Mouse (Mus musculus) stomach, embryonic 14.5 days (tissue): ENCODE results near the gene Scg5. TPM values are rescaled to one million over a fixed set of nuclear protein-coding genes. Genes with fewer than 3 reads are reported as not detected.

ENCODE experiments used
- ATAC-seq: fragments of 200-750 bp; cut with Nextera tagmentation; 2 replicates; pipeline ENCODE4 v1.8.0; 2017; ENCODE audit warnings: low read depth, moderate TSS enrichment; ENCODE audit not compliant: insufficient number of reproducible peaks, insufficient read depth, low FRiP score
- H3K27ac ChIP-seq: fragments of 300-500 bp; sonication (generic); 2 replicates; pipeline ENCODE4 v1.5.1; 2014; ENCODE audit warnings: mild to moderate bottlenecking, low read length, moderate library complexity, mixed read lengths
- H3K27me3 ChIP-seq: fragments of 300-500 bp; sonication (generic); 2 replicates; pipeline ENCODE4 v1.6.1; 2014; ENCODE audit warnings: low read length, control low read depth, mixed read lengths; ENCODE audit not compliant: control insufficient read depth, insufficient read depth
- H3K36me3 ChIP-seq: fragments of 300-500 bp; sonication (generic); 2 replicates; pipeline ENCODE4 v1.6.1; 2014; ENCODE audit warnings: mild to moderate bottlenecking, control low read depth, low read length, moderate library complexity, mixed read lengths; ENCODE audit not compliant: control insufficient read depth, insufficient read depth
- H3K4me1 ChIP-seq: fragments of 300-500 bp; sonication (generic); 2 replicates; pipeline ENCODE4 v1.6.1; 2014; ENCODE audit warnings: low read length, control low read depth, mixed read lengths; ENCODE audit not compliant: control insufficient read depth, insufficient read depth
- H3K4me2 ChIP-seq: fragments of 300-500 bp; sonication (generic); replicated peaks from 2 replicates; pipeline ENCODE4 v1.6.1; 2014; ENCODE audit warnings: low read depth, low read length, control low read depth
- H3K4me3 ChIP-seq: fragments of 300-500 bp; sonication (generic); 2 replicates; pipeline ENCODE4 v1.5.1; 2014; ENCODE audit warnings: low read depth, low read length, control low read depth
- H3K9ac ChIP-seq: fragments of 300-500 bp; sonication (generic); replicated peaks from 2 replicates; pipeline ENCODE4 v1.6.1; 2014; ENCODE audit warnings: low read depth, mild to moderate bottlenecking, control low read depth, low read length, moderate library complexity, mixed read lengths
- H3K9me3 ChIP-seq: fragments of 300-500 bp; sonication (generic); 2 replicates; pipeline ENCODE4 v1.6.1; 2016; ENCODE audit warnings: low read depth, low read length, control low read depth; ENCODE audit not compliant: control insufficient read depth
- WGBS: fragments of 180-500 bp; shearing (Covaris S2); extraction: QIAGEN DNeasy Blood & Tissue Kit; methylation state at CpG from one replicate; pipeline ENCODE4 v1.1.7; 2014; 5-methylcytosine and 5-hydroxymethylcytosine counted together
- polyA plus RNA-seq: library from polyadenylated mRNA; unstranded; fragments of >200 nt; fragmentation: Nextera tagmentation; extraction: Ambion mirVana; gene quantifications from 2 replicates; pipeline ENCODE4 v1.2.1, GENCODE M21; 2014

Gene Scg5
- polyA plus RNA-seq, result 16.4 and 17.7 TPM in 2 replicates

DNA sequence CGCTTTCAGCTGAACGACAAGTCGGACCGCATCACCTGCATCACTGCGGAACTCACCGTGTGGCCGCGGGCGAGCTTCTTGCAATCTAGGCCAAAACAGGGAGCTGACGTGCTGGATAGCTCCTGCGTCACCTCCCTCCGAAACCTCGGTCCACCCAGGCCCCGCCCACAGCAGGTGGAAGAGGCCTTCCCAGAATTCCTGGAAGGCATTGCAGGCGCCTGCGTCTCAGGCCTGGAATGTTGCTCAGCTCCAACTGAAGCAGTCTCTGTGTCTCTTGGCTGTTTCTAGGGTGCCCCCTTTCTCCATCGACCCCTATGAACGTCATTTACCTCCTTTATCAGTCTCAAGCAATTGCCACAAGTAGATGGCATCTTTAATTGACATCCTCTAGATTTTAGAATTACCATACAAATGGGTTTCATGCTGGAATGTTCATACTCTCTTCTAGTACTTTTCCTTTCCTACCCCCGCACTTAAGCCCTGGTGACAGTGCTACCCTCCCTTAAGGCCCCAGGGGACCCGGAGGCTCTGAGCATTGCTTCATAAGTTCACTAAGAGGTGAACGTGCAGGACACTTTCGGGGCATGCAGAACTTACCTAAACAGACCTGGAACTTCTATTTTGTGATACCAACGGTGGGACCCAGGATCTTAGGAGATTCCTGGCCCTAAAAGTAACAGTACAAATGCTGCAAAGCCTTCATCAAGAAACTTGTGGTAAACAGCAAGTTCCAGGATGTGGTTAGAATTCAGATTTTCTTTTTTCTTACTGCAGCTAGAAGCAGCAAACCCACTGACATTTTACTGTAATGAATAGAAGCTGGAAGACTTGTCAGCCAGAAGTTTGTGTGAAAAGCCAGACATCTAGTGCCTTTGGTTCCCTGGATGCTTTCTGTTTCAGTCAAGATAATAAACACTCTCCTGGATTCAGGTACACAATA, at the start of gene Scg5:
TSS of gene Scg5 (minus strand) at position 179 of the 940 bp plus-strand sequence.
- no peak within 1 kb of the TSS; the same call in 1 of the 2 replicates for H3K27ac ChIP-seq
- no peaks in the 10 kb centered on the region for H3K4me1 ChIP-seq
- WGBS, result 8% methylated on average over 23 of the region's 23 CpGs
- H3K4me3 ChIP-seq, result peak within 1 kb of the TSS; percentile 21; the same call in 1 of the 2 replicates
- no peaks in the 10 kb centered on the region for H3K27me3 ChIP-seq
- ATAC-seq, result peak; percentile 87
- H3K4me2 ChIP-seq, result peak within 1 kb of the TSS; percentile 50
- no peak within 1 kb of the TSS for H3K9ac ChIP-seq
- no peaks in the 10 kb centered on the region for H3K9me3 ChIP-seq
- H3K36me3 ChIP-seq, result peaks cover 18% of the 10 kb centered on the region

DNA sequence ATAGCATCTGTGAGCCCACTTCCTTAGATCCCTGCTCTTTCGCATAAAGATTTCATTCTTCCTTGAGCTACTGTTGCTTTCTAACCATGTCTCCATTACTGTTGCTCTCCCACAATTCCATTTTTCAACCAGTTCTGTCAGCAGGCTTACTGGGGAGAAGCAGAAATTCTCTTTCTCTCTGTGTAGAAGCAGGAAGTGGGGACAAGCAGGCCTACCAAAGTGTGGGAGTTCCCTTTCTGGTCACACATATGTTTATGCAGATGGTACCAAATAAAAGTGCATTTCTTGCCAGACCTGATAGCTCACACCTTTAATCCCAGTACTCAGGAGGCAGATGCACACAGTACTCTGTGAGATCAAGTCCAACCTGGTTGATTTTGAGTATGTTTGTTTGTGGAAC, 41.2 kb upstream of the Scg5 start:
- Histone ChIP-seq H3K4me3 (no peak overlapping the region), H3K9ac (no peak overlapping the region), H3K9me3 (no peaks in the 10 kb centered on the region), H3K27me3 (no peaks in the 10 kb centered on the region), H3K4me1 (no peaks in the 10 kb centered on the region), H3K4me2 (no peak overlapping the region), H3K27ac (no peak overlapping the region), H3K36me3 (no peaks in the 10 kb centered on the region)
- ATAC-seq, result no peak
- WGBS, result 82% methylated on average over 1 of the region's 1 CpGs

DNA sequence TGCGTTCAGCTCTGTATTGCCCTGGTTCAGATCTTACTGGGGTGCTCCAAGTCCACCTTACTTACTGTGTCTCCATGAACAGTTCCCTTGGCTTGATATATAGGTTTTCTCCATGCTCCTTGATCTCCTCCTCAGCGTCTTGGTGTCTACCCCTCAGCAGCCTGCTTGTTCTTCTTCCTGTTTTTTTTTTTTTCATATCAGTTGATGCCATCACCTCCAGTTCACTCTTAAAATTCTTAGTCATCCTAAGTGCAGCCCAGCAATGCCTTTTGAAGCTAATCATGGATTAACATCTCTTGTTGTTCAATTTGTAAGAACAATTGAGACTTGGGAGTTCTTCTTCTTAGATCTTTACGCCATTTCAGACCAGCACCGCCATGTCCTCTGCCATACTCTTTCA, 39.5 kb upstream of the Scg5 start:
- Histone ChIP-seq H3K4me2 (no peak overlapping the region), H3K9me3 (no peaks in the 10 kb centered on the region), H3K9ac (no peak overlapping the region), H3K36me3 (no peaks in the 10 kb centered on the region), H3K4me3 (no peak overlapping the region), H3K27ac (no peak overlapping the region), H3K4me1 (no peaks in the 10 kb centered on the region), H3K27me3 (no peaks in the 10 kb centered on the region)
- WGBS, result 84% methylated on average over 4 of the region's 4 CpGs
- ATAC-seq, result no peak

DNA sequence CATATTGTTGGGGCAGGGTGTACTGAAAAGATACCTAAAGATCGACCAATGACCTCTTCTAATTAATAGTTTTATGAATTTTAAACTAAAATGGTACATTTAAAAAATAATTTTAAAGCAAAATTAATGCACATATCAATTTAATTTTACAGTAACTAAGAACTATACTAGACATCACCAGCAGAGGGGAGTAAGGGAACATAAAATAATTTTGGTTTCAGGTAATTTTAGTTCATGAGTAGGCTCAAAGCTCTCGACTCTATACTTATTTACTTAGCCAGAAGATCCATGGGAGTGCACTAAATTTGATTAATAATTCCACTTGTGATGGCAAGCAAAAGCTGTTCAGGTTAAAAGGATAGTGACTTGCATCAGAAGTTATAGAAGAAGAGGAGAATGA, 37.2 kb upstream of the Scg5 start:
- 27% methylated on average over 2 of the region's 2 CpGs for WGBS
- no peak for ATAC-seq

DNA sequence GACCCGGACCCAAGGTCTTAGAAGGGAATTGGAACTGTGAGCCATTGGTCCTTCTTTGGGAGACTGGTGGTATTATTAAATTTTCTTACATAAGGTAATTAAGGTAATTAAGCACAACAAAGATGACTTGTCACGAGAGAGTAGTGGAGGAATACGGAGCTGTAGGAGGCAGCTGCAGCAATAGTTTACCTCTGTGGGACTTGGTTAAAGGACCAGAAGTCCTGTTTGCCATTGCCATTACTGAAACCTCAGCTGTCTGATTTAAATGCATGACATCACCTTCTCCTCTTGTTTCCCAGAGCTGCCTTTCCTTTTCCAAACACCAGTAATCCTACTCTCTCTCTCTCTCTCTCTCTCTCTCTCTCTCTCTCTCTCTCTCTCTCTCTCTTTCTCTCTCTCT, 20.2 kb upstream of the Scg5 start:
- ATAC-seq, result peak; percentile 26; the same call in 1 of the 2 replicates
- Histone ChIP-seq H3K9ac (peak overlapping the region; percentile 61; the same call in 1 of the 2 replicates), H3K27me3 (no peaks in the 10 kb centered on the region), H3K4me2 (peak overlapping the region; percentile 76), H3K9me3 (no peaks in the 10 kb centered on the region), H3K27ac (peak overlapping the region; percentile 89; the same call in 1 of the 2 replicates), H3K4me3 (peak overlapping the region; percentile 91), H3K36me3 (peaks cover 7% of the 10 kb centered on the region; the same call in 1 of the 2 replicates), H3K4me1 (peaks cover 22% of the 10 kb centered on the region)
- WGBS, result 2% methylated on average over 3 of the region's 3 CpGs

More for the DNA sequence above, 37.2 kb upstream of the Scg5 start:
- H3K4me2 ChIP-seq, result no peak overlapping the region
- H3K27ac ChIP-seq, result no peak overlapping the region
- no peak overlapping the region for H3K4me3 ChIP-seq
- no peaks in the 10 kb centered on the region for H3K36me3 ChIP-seq
- no peaks in the 10 kb centered on the region for H3K27me3 ChIP-seq
- H3K9me3 ChIP-seq, result no peaks in the 10 kb centered on the region
- H3K9ac ChIP-seq, result no peak overlapping the region
- H3K4me1 ChIP-seq, result no peaks in the 10 kb centered on the region

DNA sequence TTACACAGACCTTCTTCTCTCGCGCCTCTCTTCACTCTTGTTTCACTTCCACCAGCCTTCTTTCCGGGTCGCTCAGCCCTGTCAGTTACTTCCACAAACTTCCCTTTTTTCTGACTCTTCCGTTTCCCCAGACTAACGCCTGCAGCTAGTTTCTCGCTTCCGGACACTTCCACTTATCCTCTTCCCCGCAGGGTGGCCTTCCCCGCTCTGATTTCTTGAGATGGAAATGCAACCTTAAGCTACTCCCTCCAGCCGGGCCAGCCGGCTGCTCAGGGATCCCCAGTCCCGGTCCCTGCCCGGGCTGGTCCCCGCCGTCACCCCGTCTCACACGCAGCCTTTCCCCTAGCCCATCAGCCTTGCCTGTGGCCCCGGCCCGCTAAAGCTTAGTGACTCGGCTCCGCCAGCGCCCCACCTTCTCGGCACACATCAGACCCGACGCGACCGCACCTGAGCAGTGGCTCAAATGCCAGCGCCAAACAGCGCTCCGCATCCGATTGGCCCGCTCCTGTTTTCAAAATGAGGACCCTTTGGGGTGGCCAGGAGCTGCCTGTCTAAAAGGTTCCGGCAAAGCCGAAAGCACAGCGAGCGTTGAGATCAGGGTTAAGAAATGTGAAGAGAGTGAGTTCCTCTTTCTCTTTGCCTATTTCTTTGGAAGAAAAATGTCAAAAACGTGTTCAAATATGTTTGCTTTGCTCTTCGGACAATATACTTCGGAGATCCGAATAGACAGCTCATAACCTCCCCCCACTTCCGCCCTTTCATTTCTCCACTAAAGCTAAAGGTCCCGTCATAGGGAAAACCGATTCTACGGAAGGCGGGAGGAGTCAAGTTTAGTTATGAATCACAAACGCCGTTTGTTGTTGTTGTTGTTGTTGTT, 19.6 kb upstream of the Scg5 start, which contains the start of gene Arhgap11a:
TSS of gene Arhgap11a (minus strand) at position 417 of the 877 bp plus-strand sequence.
- H3K9ac ChIP-seq, result peak within 1 kb of the TSS; percentile 61
- H3K27me3 ChIP-seq, result no peaks in the 10 kb centered on the region
- H3K36me3 ChIP-seq, result peaks cover 10% of the 10 kb centered on the region
- H3K4me2 ChIP-seq, result peak within 1 kb of the TSS; percentile 76
- peak; percentile 96 for ATAC-seq
- peak within 1 kb of the TSS; percentile 91 for H3K4me3 ChIP-seq
- WGBS, result under 1% methylated on average over 48 of the region's 48 CpGs
- H3K9me3 ChIP-seq, result no peaks in the 10 kb centered on the region
- peak within 1 kb of the TSS; percentile 89 for H3K27ac ChIP-seq
- H3K4me1 ChIP-seq, result peaks cover 22% of the 10 kb centered on the region

DNA sequence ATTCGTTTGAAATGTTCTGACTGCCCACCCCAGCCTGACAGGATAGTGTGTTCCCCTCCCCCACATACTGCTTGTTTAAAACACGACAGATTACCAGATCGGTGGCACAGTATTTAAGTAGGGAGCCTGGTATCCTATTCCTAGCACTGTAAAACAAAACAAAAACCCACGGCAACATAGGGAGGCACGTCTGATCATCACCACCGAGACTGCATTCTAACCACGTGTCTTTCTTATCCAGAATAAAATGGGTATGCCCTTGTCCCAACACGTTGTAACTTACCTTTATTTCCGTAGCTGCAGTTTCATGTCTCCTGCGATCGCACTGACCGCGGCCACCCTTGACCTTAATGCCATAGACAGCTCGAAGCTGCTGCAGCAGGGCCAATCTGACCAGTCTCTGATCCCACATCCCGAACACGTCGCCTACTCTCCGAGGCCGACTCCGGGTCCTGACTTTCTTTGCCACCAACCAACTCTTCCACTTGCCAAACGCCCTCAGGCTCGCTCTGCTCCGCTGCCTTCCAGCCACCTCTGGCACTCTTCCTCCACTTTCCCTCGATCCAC, 18.8 kb upstream of the Scg5 start:
- Histone ChIP-seq H3K9me3 (no peaks in the 10 kb centered on the region), H3K36me3 (peaks cover 10% of the 10 kb centered on the region), H3K4me2 (peak overlapping the region; percentile 76), H3K27me3 (no peaks in the 10 kb centered on the region), H3K4me1 (peaks cover 22% of the 10 kb centered on the region), H3K27ac (peak overlapping the region; percentile 89), H3K4me3 (peak overlapping the region; percentile 91), H3K9ac (peak overlapping the region; percentile 61)
- 1% methylated on average over 24 of the region's 24 CpGs for WGBS
- peak; percentile 15; the same call in 1 of the 2 replicates for ATAC-seq

DNA sequence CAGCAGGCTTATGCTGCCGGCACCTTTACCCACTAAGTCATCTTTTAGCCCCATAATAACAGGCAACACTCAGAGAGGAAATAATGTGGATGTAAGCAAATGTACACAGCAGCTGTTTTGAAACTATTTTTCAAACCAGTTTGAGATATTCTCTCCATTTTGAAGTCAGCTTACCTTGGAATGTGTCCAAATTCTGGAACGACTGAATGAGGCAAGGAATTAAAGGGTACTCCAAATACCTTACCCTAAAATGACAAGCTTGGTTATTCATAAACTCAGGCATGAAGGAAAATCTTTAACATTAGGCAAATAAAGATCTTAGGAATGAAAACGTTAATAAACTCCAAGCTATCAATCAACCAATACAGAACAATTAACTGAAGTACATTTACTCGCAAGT, 16.2 kb upstream of the Scg5 start:
- Histone ChIP-seq H3K36me3 (peaks cover 26% of the 10 kb centered on the region), H3K4me1 (peaks cover 22% of the 10 kb centered on the region), H3K9ac (no peak overlapping the region), H3K27ac (no peak overlapping the region), H3K4me3 (no peak overlapping the region), H3K9me3 (no peaks in the 10 kb centered on the region), H3K4me2 (no peak overlapping the region), H3K27me3 (no peaks in the 10 kb centered on the region)
- no peak for ATAC-seq
- 55% methylated on average over 4 of the region's 4 CpGs for whole genome bisulfite sequencing
